Mouse (Mus musculus): ENCODE results near the gene Capns1. TPM values are rescaled to one million over a fixed set of nuclear protein-coding genes. Genes with fewer than 3 reads are reported as not detected.
"Not testable (repeated sequence)": the region's sequence is repeated elsewhere in the genome, so short reads cannot be mapped to it uniquely, and the experiment has no call there.

Capns1 gene
- polyA plus RNA-seq, 1 experiment from 2014 or later, result 66.5 TPM

DNA sequence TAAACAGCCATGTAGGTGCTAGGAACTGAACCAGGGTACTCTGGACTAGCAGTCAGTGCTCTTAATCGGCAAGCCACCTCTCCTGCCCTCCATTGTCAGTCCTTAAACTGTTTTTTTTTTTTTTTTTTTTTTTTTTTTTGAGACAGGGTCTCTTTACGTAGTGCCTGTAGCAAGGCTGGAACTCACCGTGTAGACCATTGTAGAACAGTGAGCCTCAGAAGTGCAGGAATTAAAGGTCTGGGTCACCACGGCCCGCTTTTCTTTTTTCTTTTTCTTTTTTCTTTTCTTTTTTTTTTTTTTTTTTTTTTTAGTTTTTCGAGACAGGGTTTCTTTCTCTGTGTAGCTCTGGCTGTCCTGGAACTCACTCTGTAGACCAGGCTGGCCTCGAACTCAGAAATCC, 15.4 kb downstream of the Capns1 start:
- H3K4me3 ChIP-seq; H3K9me3 ChIP-seq (replicated peaks); H3K27me3 ChIP-seq (ENCODE audit: low read depth, poor library complexity, severe bottlenecking); DNase-seq (ENCODE audit: low spot score); H3K27ac ChIP-seq; H3K4me1 ChIP-seq: not testable (repeated sequence)
- H3K36me3 ChIP-seq, result peaks cover 49% of the 10 kb centered on the region
- WGBS, result 83% methylated on average over 7 of the region's 7 CpGs

DNA sequence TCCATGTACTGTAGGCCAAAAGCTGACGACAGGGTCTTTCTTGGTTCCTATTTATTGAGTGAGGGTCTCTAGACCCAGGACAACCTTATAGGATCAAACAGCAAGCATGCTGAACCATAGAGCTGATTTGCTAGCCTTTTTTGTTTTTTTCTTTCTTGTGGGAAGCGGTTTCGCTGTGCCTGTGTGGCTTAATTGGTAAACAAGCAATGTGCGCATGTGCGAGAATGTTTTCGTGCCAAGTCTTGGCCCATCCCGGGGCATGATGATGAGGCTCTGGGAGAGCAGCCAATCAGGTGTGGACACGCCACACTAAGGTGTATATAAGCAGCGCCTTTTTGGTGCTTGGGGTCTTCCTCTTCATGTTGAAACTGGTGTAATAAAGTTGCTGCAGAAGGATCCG, 16.7 kb downstream of the Capns1 start:
- H3K27me3 ChIP-seq (ENCODE audit: low read depth, poor library complexity, severe bottlenecking); H3K4me1 ChIP-seq; DNase-seq (ENCODE audit: low spot score); H3K27ac ChIP-seq; H3K4me3 ChIP-seq; H3K9me3 ChIP-seq (replicated peaks): not testable (repeated sequence)
- peaks cover 45% of the 10 kb centered on the region for H3K36me3 ChIP-seq
- WGBS, result 94% methylated on average over 10 of the region's 10 CpGs

DNA sequence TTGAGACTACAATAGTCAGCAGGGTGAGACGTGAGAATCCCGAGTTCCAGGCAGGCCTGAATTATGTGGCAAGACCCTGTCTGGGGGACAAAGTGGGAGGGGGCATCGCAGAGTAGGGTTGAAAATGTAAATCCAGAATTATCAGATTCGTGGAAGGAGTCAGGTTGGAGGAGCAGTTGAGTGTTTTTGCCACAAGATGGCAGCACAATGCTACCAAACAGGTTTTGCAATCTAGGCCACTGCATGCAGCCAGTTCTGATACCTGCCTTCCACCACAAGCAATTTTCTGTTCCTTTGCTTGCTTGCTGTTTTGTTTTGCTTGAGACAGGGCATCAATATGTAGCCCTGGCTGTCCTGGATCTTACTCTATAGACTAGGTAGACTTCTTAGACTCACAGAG, 17.3 kb downstream of the Capns1 start:
- WGBS, result 5% methylated on average over 4 of the region's 4 CpGs
- H3K9me3 ChIP-seq (replicated peaks), result no peaks in the 10 kb centered on the region
- no peak overlapping the region for H3K4me3 ChIP-seq
- no peaks in the 10 kb centered on the region for H3K27me3 ChIP-seq (ENCODE audit: low read depth, poor library complexity, severe bottlenecking)
- H3K36me3 ChIP-seq, result peaks cover 45% of the 10 kb centered on the region
- H3K27ac ChIP-seq, result no peak overlapping the region
- peak; percentile 82 for DNase-seq (ENCODE audit: low spot score)
- peaks cover 10% of the 10 kb centered on the region for H3K4me1 ChIP-seq

DNA sequence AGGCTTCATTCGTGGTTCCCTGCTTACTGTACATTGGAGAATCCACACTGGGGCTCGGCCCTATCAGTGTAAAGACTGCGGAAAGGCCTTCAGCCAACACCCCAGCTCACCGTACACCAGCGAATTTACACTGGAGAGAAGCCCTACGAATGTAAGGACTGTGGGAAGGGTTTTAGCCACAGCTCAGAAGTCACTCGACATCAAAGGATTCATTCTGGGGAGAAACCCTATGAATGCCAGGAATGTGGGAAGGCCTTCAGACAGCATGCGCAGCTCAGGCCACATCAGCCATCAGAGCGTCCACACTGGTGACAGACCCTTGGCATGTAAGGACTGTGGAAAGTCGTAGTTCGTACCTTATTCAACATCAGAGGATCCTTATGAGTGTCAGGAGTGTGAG, 20.4 kb downstream of the Capns1 start:
- DNase-seq (ENCODE audit: low spot score), result no peak
- Histone ChIP-seq H3K27me3 (ENCODE audit: low read depth, poor library complexity, severe bottlenecking) (no peaks in the 10 kb centered on the region), H3K4me1 (no peaks in the 10 kb centered on the region), H3K27ac (no peak overlapping the region), H3K4me3 (no peak overlapping the region), H3K9me3 (replicated peaks) (no peaks in the 10 kb centered on the region), H3K36me3 (peaks cover 45% of the 10 kb centered on the region)
- 87% methylated on average over 11 of the region's 11 CpGs for WGBS

DNA sequence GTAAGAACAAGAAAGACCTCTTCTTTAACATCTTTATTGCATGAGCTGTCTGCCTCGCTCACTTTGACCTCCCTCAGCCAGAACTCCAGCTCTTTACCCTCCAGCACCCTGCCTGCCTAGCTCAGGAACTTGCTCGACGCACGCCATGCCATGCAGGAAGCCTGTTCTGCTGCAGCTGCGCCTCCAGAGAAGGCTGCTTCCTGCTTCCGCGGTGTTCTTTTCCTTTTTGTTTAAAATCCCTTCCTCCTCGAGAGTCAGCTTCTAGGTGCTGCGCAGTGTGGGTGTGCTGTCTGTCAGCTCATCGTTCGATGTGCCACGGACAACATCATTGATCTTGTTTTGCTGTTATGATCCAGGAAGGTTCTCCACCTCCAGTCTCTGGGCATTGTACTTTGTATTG, 22.1 kb downstream of the Capns1 start:
- H3K9me3 ChIP-seq (replicated peaks), result no peaks in the 10 kb centered on the region
- no peak overlapping the region for H3K27ac ChIP-seq
- H3K36me3 ChIP-seq, result peaks cover 46% of the 10 kb centered on the region
- H3K4me1 ChIP-seq, result no peaks in the 10 kb centered on the region
- H3K4me3 ChIP-seq, result no peak overlapping the region
- no peaks in the 10 kb centered on the region for H3K27me3 ChIP-seq (ENCODE audit: low read depth, poor library complexity, severe bottlenecking)
- 85% methylated on average over 12 of the region's 12 CpGs for WGBS
- no peak for DNase-seq (ENCODE audit: low spot score)

DNA sequence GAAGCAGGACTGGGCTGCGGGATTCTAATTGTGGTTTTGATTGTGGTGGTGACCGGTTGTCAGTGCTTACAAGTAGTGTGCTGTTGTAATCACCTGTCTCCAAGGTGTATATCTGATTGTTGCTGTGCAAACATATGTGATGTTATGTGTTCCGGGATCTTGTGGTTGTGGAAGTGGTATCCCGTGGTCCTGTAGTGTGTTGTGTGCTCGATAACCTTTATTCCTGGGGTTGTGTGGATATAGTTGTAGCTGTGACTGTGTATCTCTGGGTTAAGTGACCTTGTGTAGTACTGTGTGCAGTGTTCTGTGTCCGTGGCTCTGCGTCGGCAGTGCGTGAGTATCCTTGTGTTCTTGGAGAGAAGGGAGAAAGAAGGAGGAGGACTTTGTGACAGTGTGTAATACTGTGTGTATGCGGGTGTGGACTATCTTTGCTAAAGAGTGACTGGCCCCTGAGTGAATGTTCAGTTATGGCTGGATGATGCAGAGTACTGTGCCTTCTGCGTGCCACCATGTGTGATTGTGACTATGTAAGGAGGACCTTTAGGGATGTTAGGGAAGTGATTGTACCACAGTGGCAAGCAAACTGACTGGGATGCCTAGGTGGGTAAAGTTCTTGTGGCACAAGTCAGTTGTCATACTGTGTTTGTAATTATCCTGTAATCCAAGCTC, 28.2 kb downstream of the Capns1 start:
- H3K4me3 ChIP-seq, result peak overlapping the region; percentile 79
- H3K4me1 ChIP-seq, result peaks cover 9% of the 10 kb centered on the region
- H3K27me3 ChIP-seq (ENCODE audit: low read depth, poor library complexity, severe bottlenecking), result no peaks in the 10 kb centered on the region
- H3K27ac ChIP-seq, result peak overlapping the region; percentile 98
- WGBS, result 29% methylated on average over 11 of the region's 11 CpGs
- H3K36me3 ChIP-seq, result peaks cover 40% of the 10 kb centered on the region
- no peak for DNase-seq (ENCODE audit: low spot score)
- H3K9me3 ChIP-seq (replicated peaks), result peaks cover 7% of the 10 kb centered on the region; the same call in 1 of the 2 replicates

DNA sequence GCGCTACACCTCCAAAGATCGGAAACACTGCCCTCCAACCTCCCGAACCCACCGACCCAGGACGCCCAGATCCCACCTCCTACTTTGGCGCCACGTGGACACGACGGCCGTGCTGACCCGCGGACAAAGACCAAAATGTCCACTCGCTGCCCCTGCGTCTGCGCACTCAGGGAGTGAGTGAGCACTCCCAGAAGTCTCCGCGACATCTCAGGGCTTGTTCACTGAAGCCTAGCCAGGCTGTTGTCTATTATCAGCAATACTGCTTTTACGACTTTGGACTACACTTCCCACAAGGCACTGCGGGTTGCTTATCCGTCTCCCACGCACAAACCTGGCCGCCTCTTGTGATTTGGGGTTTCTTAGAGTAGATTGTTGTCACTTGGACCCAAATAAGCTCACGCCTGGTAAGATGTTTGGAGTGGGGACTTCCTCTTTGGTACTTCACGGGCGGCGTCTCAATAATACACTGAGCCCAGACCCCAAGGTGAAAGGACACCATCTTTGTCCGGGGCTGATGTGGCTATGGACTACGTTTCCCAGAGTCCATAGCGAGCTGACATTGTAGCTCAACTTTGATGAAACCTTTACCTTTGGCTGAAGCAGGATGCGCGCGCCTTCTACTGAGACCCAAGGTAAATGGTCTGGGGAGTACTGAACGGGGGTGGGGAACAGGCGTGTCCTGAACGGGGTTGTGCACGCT, 28.9 kb downstream of the Capns1 start, which contains the start of gene Zfp146:
Gene Zfp146, minus strand, starts transcription at position 168 of the 700 bp plus-strand sequence.
- H3K4me1 ChIP-seq, result peaks cover 9% of the 10 kb centered on the region
- peak; percentile 92 for DNase-seq (ENCODE audit: low spot score)
- under 1% methylated on average over 36 of the region's 36 CpGs for WGBS
- H3K36me3 ChIP-seq, result peaks cover 47% of the 10 kb centered on the region
- H3K9me3 ChIP-seq (replicated peaks), result peaks cover 14% of the 10 kb centered on the region; the same call in 1 of the 2 replicates
- peak within 1 kb of the TSS; percentile 98 for H3K27ac ChIP-seq
- no peaks in the 10 kb centered on the region for H3K27me3 ChIP-seq (ENCODE audit: low read depth, poor library complexity, severe bottlenecking)
- H3K4me3 ChIP-seq, result peak within 1 kb of the TSS; percentile 79

DNA sequence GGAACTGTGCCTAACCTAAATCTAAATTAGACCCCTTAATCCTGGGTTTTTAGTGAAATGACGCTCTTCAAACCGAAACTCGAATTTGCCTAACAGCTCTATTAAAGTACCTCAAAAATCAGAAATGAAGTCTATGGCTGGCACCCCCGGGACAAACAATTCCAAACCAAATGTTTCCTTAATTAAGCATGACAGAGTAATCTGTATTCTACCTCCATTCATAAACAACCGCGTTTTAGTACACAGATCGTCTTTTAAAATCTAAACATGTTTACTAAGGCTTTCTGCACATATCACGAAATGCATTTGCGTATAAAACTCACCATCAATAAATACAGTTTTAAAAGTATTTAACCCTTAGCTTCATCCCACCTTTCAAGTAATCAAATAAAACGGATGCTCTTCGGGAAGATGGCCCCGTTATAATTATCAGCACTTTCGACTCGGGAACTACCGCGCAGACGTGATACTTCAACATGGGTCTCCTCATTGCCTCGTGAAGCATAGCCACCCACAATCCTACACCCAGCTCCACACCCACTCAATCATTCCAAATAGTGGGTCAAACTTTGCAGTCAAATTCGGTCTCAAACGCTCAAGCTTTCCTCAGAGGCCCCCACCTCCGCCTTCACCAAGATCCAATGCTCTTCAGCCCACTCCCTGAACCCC, 29.6 kb downstream of the Capns1 start:
- no peaks in the 10 kb centered on the region for H3K27me3 ChIP-seq (ENCODE audit: low read depth, poor library complexity, severe bottlenecking)
- H3K36me3 ChIP-seq, result peaks cover 51% of the 10 kb centered on the region
- peaks cover 19% of the 10 kb centered on the region for H3K9me3 ChIP-seq (replicated peaks)
- H3K4me1 ChIP-seq, result peaks cover 9% of the 10 kb centered on the region
- DNase-seq (ENCODE audit: low spot score), result no peak
- 3% methylated on average over 21 of the region's 21 CpGs for WGBS
- peak overlapping the region; percentile 79 for H3K4me3 ChIP-seq
- H3K27ac ChIP-seq, result peak overlapping the region; percentile 98

DNA sequence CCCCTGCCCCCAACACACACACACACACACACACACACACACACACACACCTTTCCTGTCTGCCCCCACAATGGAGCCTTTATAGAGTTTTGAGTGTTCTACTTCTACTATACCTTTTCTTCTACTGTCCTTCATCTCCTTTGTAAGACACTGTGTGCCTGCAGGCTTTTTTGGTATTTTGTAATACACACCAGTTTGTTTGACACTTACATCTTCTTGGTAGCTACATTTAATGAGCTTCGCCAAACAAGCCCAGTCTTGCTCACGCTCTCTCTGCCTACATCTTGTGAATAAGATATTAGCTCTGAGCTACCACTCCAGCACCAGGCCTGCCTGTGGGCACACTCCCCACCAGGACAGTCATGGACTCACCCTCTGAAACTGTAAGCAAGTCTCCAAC, 33.9 kb downstream of the Capns1 start:
- no peaks in the 10 kb centered on the region for H3K27me3 ChIP-seq (ENCODE audit: low read depth, poor library complexity, severe bottlenecking)
- 99% methylated on average over 2 of the region's 2 CpGs for WGBS
- H3K36me3 ChIP-seq, result peaks cover 87% of the 10 kb centered on the region
- peaks cover 58% of the 10 kb centered on the region for H3K9me3 ChIP-seq (replicated peaks)
- no peak overlapping the region for H3K27ac ChIP-seq
- DNase-seq (ENCODE audit: low spot score), result no peak
- no peaks in the 10 kb centered on the region for H3K4me1 ChIP-seq
- H3K4me3 ChIP-seq, result no peak overlapping the region

DNA sequence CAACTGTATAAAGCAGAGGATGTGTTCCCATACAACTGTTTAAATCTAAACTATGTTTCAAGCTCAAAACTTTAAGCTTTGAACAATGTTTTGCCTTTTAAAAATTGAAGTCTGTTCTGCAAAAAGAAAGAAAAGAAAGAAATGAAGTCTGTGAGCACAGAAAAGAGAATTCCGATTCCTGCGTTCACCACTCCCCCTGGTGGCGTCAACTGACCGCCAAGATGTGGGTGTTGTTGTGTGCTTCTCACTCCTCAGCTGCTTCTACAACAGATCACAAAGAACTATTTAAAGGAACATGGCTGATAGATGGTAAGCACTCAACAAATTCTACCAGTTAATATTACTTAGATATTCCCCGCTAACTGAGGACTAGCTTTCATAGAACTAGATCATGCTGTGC, 35.5 kb downstream of the Capns1 start:
- no peak for DNase-seq (ENCODE audit: low spot score)
- H3K4me1 ChIP-seq, result no peaks in the 10 kb centered on the region
- 94% methylated on average over 5 of the region's 5 CpGs for WGBS
- peaks cover 70% of the 10 kb centered on the region for H3K9me3 ChIP-seq (replicated peaks)
- H3K27me3 ChIP-seq (ENCODE audit: low read depth, poor library complexity, severe bottlenecking), result no peaks in the 10 kb centered on the region
- H3K27ac ChIP-seq, result no peak overlapping the region
- H3K4me3 ChIP-seq, result no peak overlapping the region
- peaks cover 100% of the 10 kb centered on the region for H3K36me3 ChIP-seq

DNA sequence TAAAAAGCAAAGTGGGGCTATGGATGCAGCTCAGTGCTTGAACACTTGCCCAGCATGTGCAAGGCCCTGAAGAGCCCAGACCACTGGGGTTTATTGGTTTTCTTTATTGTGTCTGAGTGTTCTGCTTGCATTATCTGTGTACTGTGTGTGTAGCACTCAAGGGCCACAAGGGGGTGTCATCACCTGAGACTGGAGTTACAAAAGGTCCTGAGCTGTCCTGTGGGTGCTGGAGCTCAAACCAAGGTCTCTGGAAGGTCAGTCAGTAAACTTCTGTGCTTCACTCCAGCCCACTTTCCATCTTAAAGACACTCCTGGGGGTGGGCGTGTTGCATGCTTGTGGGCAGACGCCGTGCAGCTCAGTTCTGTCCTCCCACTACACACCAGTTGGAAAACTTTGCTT, 43.1 kb downstream of the Capns1 start:
- 95% methylated on average over 3 of the region's 3 CpGs for WGBS
- Histone ChIP-seq H3K4me1 (no peaks in the 10 kb centered on the region), H3K27ac (no peak overlapping the region), H3K9me3 (replicated peaks) (peaks cover 56% of the 10 kb centered on the region), H3K27me3 (ENCODE audit: low read depth, poor library complexity, severe bottlenecking) (no peaks in the 10 kb centered on the region), H3K36me3 (peaks cover 93% of the 10 kb centered on the region), H3K4me3 (no peak overlapping the region)
- DNase-seq (ENCODE audit: low spot score), result no peak

DNA sequence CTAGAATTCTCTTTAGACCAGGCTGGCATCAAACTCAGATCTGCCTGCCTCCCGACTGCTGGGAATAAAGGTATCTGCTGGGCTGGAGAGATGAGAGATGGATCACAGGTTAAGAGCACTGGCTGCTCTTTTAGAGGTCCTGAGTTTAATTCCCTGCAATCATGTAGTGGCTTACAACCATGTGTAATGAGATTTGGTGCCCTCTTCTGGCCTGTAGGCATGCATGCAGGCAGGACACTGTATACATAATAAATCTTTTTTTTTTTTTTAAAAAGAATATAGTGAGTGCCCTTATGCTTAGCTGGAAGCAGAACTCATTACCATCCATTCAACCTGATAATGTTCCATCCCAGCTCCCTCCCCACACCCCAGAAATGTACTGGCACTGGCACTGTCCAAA, 44.6 kb downstream of the Capns1 start:
- H3K4me3 ChIP-seq, result no peak overlapping the region
- H3K9me3 ChIP-seq (replicated peaks), result peaks cover 54% of the 10 kb centered on the region
- H3K36me3 ChIP-seq, result peaks cover 93% of the 10 kb centered on the region
- WGBS, result 94% methylated on average over 1 of the region's 1 CpGs
- no peak for DNase-seq (ENCODE audit: low spot score)
- no peak overlapping the region for H3K27ac ChIP-seq
- H3K27me3 ChIP-seq (ENCODE audit: low read depth, poor library complexity, severe bottlenecking), result no peaks in the 10 kb centered on the region
- no peaks in the 10 kb centered on the region for H3K4me1 ChIP-seq

DNA sequence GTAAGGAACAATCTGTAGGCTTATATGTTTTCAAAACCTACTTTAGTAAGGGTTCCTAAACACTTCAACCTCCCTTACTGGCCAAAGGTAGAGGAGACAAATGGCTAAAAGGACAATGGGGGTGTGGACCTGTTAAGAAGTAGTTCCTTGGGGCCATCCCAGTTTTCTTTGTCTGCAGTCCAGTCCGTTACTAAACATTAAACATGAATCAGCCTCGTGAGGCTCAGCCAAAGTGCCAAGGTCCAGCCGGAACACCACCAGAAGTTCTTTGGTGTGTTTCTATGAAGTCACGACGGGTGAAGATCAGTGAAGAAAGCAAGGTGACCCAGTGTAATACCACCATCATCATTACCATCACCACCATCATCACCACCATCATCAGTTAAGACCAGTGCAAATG, 51.6 kb downstream of the Capns1 start:
- Histone ChIP-seq H3K27ac (no peak overlapping the region), H3K27me3 (ENCODE audit: low read depth, poor library complexity, severe bottlenecking) (no peaks in the 10 kb centered on the region), H3K9me3 (replicated peaks) (peaks cover 21% of the 10 kb centered on the region), H3K36me3 (peaks cover 70% of the 10 kb centered on the region), H3K4me1 (no peaks in the 10 kb centered on the region; the same call in 1 of the 2 replicates), H3K4me3 (no peak overlapping the region)
- WGBS, result 97% methylated on average over 5 of the region's 5 CpGs
- no peak for DNase-seq (ENCODE audit: low spot score)
